Mouse (Mus musculus): ENCODE results near the gene Afap1l2. TPM values are rescaled to one million over a fixed set of nuclear protein-coding genes. Genes with fewer than 3 reads are reported as not detected.

The Afap1l2 gene
- polyA plus RNA-seq, 1 experiment = 0.90 TPM

DNA sequence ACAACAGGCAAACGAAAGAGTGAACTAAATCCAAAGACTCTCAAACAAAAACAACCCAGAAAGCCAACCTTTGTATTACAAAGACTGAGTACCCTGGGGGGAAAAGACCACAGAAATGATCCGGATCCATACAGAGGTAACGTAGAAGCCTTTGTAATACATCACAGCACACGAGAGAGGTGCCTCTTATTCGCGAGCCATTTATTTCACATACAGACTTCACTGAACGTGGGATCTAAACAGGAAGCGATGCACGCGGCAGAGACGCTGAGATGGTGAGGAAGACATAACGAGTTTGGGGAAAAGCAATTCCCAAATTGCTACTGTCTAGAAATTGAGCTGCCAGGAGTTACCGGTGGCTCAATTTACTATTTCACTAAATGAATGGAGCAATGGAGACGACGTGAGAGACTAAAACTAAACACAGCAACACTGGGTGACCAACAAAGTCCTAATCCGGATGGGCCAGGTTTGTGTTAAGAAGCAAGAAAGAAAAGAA is 41.6 kb upstream of the Afap1l2 start:
- no peak for TF ChIP-seq CEBPB (IDR thresholded peaks at IDR 0.05; ENCODE audit: low read depth)
- TF ChIP-seq MYOD1 (IDR thresholded peaks at IDR 0.05; ENCODE audit: control insufficient read depth, insufficient read length, low read depth) = no peak
- no peak for TF ChIP-seq MAX (IDR thresholded peaks at IDR 0.05)
- no peaks in the 10 kb centered on the region for H3K27me3 ChIP-seq (ENCODE audit: control insufficient read depth, insufficient read depth, insufficient read length)

DNA sequence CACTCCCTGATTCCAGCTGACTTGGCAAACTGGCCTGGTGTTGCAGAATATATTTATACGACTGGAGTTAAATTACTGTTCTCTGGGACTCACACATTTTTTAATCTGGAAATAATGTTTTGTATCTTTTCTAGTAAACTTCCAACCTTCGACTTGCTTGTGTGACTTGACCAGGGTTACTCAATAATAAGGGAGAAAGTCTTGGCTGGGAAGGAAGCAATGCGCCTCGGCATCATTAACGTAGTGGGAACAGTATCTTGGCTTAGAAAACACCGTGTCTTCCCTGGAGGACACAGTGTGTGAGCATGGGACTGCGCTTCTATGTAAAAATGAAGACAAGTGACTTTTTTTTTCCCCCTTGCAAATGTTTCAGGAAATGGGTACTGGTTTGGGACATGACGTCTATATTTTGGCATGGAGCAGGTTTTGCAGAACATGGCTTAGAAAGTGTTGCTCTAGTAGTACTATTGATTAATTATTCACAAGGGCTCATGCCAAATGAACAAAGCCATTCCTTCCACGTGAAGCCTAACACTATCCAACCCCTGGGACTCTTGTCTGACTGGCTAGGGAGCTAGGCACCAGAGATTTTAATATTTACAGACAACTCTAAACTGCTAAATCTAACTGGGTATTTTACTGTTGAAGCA is 39.8 kb upstream of the Afap1l2 start:
- TF ChIP-seq MAX (IDR thresholded peaks at IDR 0.05) (no peak), CEBPB (IDR thresholded peaks at IDR 0.05; ENCODE audit: low read depth) (no peak), CTCF (IDR thresholded peaks at IDR 0.05; ENCODE audit: control insufficient read depth, insufficient read depth, insufficient read length) (no peak), FOSL1 (IDR thresholded peaks at IDR 0.05; ENCODE audit: insufficient read depth, low read length, poor library complexity, severe bottlenecking) (no peak), MYOD1 (IDR thresholded peaks at IDR 0.05; ENCODE audit: control insufficient read depth, insufficient read length, low read depth) (no peak), MYOG (IDR thresholded peaks at IDR 0.05; ENCODE audit: control insufficient read depth, extremely low read depth, insufficient read length) (no peak), USF1 (IDR thresholded peaks at IDR 0.05; ENCODE audit: low read depth) (no peak)

More for the DNA sequence above, 41.6 kb upstream of the Afap1l2 start:
- Histone ChIP-seq H3K79me2 (ENCODE audit: control insufficient read depth, insufficient read depth) (no peaks in the 10 kb centered on the region), H3ac (ENCODE audit: control insufficient read depth, insufficient read length, low read depth) (no peak overlapping the region), H3K36me3 (ENCODE audit: control insufficient read depth, insufficient read depth) (peaks cover 5% of the 10 kb centered on the region), H3K79me3 (ENCODE audit: low read depth) (no peaks in the 10 kb centered on the region), H3K4me3 (ENCODE audit: insufficient read depth, poor library complexity, severe bottlenecking) (no peak overlapping the region)

DNA sequence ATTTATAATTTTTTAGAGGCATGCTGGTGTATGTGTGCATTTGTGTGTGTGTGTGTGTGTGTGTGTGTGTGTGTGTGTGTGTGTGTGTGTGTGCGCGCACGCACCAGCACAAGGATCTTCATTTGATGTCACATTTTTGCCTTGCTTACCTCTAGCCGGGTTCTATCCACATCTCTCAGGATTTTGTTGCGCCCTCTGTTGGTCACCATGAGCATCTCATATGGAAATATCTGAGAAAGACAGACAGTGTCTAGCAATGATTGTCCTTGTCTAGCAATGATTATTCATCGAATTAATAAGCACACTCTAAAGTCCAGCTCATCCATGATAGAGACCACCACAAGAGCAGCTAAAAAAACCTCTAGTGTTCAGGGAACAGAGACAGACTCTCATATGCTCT is 31.2 kb upstream of the Afap1l2 start:
- Histone ChIP-seq H3K79me2 (ENCODE audit: control insufficient read depth, insufficient read depth) (no peaks in the 10 kb centered on the region), H3K79me3 (ENCODE audit: low read depth) (no peaks in the 10 kb centered on the region), H3K4me3 (ENCODE audit: insufficient read depth, poor library complexity, severe bottlenecking) (no peak overlapping the region), H3K27me3 (ENCODE audit: control insufficient read depth, insufficient read depth, insufficient read length) (no peaks in the 10 kb centered on the region), H3ac (ENCODE audit: control insufficient read depth, insufficient read length, low read depth) (no peak overlapping the region), H3K36me3 (ENCODE audit: control insufficient read depth, insufficient read depth) (peaks cover 7% of the 10 kb centered on the region)
- TF ChIP-seq USF1 (IDR thresholded peaks at IDR 0.05; ENCODE audit: low read depth) (no peak), CEBPB (IDR thresholded peaks at IDR 0.05; ENCODE audit: low read depth) (no peak), MYOG (IDR thresholded peaks at IDR 0.05; ENCODE audit: control insufficient read depth, extremely low read depth, insufficient read length) (no peak), CTCF (IDR thresholded peaks at IDR 0.05; ENCODE audit: control insufficient read depth, insufficient read depth, insufficient read length) (no peak), MAX (IDR thresholded peaks at IDR 0.05) (no peak), MYOD1 (IDR thresholded peaks at IDR 0.05; ENCODE audit: control insufficient read depth, insufficient read length, low read depth) (no peak), FOSL1 (IDR thresholded peaks at IDR 0.05; ENCODE audit: insufficient read depth, low read length, poor library complexity, severe bottlenecking) (no peak)

More for the DNA sequence above, 39.8 kb upstream of the Afap1l2 start:
- Histone ChIP-seq H3K79me2 (ENCODE audit: control insufficient read depth, insufficient read depth) (no peaks in the 10 kb centered on the region), H3ac (ENCODE audit: control insufficient read depth, insufficient read length, low read depth) (no peak overlapping the region), H3K79me3 (ENCODE audit: low read depth) (no peaks in the 10 kb centered on the region), H3K4me3 (ENCODE audit: insufficient read depth, poor library complexity, severe bottlenecking) (no peak overlapping the region), H3K36me3 (ENCODE audit: control insufficient read depth, insufficient read depth) (no peaks in the 10 kb centered on the region), H3K27me3 (ENCODE audit: control insufficient read depth, insufficient read depth, insufficient read length) (no peaks in the 10 kb centered on the region)

DNA sequence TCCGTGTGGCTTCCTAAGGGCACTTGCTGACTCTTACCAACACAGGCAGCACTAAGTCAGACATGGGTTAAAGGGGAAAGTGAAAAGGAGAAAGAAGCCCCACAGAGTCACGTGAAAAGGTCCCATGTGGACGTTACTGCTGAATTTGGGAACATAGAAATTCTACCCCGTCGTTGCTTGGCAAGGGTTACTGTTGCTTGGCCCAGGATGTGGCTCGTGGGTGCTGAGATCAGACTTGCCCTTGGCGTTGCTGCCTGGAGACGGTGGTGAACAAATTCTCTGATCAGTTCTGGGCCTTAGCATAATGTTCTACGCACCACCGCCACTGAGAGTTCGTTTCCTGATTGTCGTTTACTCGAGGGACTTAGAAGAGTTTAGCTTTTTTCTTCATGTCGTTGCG is 28.8 kb upstream of the Afap1l2 start:
- H3K79me3 ChIP-seq (ENCODE audit: low read depth) = no peaks in the 10 kb centered on the region
- TF ChIP-seq MAX (IDR thresholded peaks at IDR 0.05) (no peak), CEBPB (IDR thresholded peaks at IDR 0.05; ENCODE audit: low read depth) (no peak), MYOD1 (IDR thresholded peaks at IDR 0.05; ENCODE audit: control insufficient read depth, insufficient read length, low read depth) (no peak), CTCF (IDR thresholded peaks at IDR 0.05; ENCODE audit: control insufficient read depth, insufficient read depth, insufficient read length) (no peak), USF1 (IDR thresholded peaks at IDR 0.05; ENCODE audit: low read depth) (no peak), FOSL1 (IDR thresholded peaks at IDR 0.05; ENCODE audit: insufficient read depth, low read length, poor library complexity, severe bottlenecking) (no peak), MYOG (IDR thresholded peaks at IDR 0.05; ENCODE audit: control insufficient read depth, extremely low read depth, insufficient read length) (no peak)

DNA sequence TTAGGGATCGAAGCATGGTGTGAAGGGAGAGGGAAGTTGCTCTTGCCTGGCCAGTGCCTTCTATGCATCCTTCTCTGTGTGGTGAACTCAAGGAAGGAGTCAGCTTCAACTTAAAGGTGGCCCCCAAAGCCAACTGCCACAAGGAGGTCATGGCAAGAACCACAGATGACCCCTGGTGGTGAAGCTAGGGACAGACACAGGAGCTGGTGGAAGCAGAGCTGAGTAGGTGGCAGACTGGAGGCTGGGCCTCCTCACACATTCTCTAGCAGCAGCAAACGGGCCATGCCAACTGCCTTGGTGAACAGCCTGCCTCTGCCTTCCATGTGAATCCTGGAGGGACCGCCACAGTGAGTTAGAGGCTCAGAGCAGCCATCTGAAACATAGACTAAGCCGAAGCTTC is 23.6 kb upstream of the Afap1l2 start:
- Histone ChIP-seq H3K79me2 (ENCODE audit: control insufficient read depth, insufficient read depth) (no peaks in the 10 kb centered on the region), H3K4me3 (ENCODE audit: insufficient read depth, poor library complexity, severe bottlenecking) (no peak overlapping the region), H3K27me3 (ENCODE audit: control insufficient read depth, insufficient read depth, insufficient read length) (no peaks in the 10 kb centered on the region), H3K36me3 (ENCODE audit: control insufficient read depth, insufficient read depth) (peaks cover 5% of the 10 kb centered on the region), H3K79me3 (ENCODE audit: low read depth) (no peaks in the 10 kb centered on the region), H3ac (ENCODE audit: control insufficient read depth, insufficient read length, low read depth) (no peak overlapping the region)
- TF ChIP-seq MAX (IDR thresholded peaks at IDR 0.05) (no peak), CTCF (IDR thresholded peaks at IDR 0.05; ENCODE audit: control insufficient read depth, insufficient read depth, insufficient read length) (peak; percentile 76)

More for the DNA sequence above, 28.8 kb upstream of the Afap1l2 start:
- Histone ChIP-seq H3K36me3 (ENCODE audit: control insufficient read depth, insufficient read depth) (peaks cover 12% of the 10 kb centered on the region), H3K4me3 (ENCODE audit: insufficient read depth, poor library complexity, severe bottlenecking) (no peak overlapping the region), H3K27me3 (ENCODE audit: control insufficient read depth, insufficient read depth, insufficient read length) (no peaks in the 10 kb centered on the region), H3K79me2 (ENCODE audit: control insufficient read depth, insufficient read depth) (no peaks in the 10 kb centered on the region), H3ac (ENCODE audit: control insufficient read depth, insufficient read length, low read depth) (no peak overlapping the region)

DNA sequence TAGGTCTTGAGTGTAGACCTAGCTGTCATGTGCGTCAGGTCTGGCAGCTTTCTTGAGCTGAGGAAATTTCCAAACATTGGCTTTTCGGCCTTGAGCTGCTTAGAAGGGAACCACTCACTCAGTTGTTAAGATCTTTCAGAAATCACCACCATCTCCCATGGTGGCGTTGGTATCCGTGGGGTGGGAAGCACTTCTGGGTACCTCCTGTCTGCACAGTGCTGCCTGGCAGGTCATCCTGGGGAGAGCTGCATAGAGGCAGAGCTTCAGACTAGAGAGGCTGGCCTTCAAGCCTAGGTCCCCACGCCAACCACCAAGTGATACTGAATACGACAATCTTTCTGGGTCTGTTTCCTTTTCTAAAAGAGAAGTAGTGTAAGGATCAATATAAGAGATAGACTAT is 21.4 kb upstream of the Afap1l2 start:
- no peak for TF ChIP-seq USF1 (IDR thresholded peaks at IDR 0.05; ENCODE audit: low read depth)
- TF ChIP-seq MYOD1 (IDR thresholded peaks at IDR 0.05; ENCODE audit: control insufficient read depth, insufficient read length, low read depth) = no peak
- no peak for TF ChIP-seq FOSL1 (IDR thresholded peaks at IDR 0.05; ENCODE audit: insufficient read depth, low read length, poor library complexity, severe bottlenecking)
- no peak for TF ChIP-seq MAX (IDR thresholded peaks at IDR 0.05)
- no peak for TF ChIP-seq CTCF (IDR thresholded peaks at IDR 0.05; ENCODE audit: control insufficient read depth, insufficient read depth, insufficient read length)
- TF ChIP-seq MYOG (IDR thresholded peaks at IDR 0.05; ENCODE audit: control insufficient read depth, extremely low read depth, insufficient read length) = no peak
- TF ChIP-seq CEBPB (IDR thresholded peaks at IDR 0.05; ENCODE audit: low read depth) = no peak
- Histone ChIP-seq H3ac (ENCODE audit: control insufficient read depth, insufficient read length, low read depth) (no peak overlapping the region), H3K4me3 (ENCODE audit: insufficient read depth, poor library complexity, severe bottlenecking) (no peak overlapping the region), H3K79me3 (ENCODE audit: low read depth) (no peaks in the 10 kb centered on the region), H3K36me3 (ENCODE audit: control insufficient read depth, insufficient read depth) (peaks cover 5% of the 10 kb centered on the region), H3K79me2 (ENCODE audit: control insufficient read depth, insufficient read depth) (no peaks in the 10 kb centered on the region), H3K27me3 (ENCODE audit: control insufficient read depth, insufficient read depth, insufficient read length) (no peaks in the 10 kb centered on the region)
